Mouse (Mus musculus) layer of hippocampus, postnatal 36 days (tissue): ENCODE results near the gene Mdm1. TPM values are rescaled to one million over a fixed set of nuclear protein-coding genes. Genes with fewer than 3 reads are reported as not detected.

Experiments
- total RNA-seq, 2 experiments: library from RNA; stranded (reverse); gene quantifications; 2 replicates each; pipeline ENCODE4 v1.2.3; 2021

Mdm1 gene
- total RNA-seq, 2 experiments from 2014 or later = 10.7 to 13.3 TPM

Other genes with a start within 250 kb of the Mdm1 start
- not detected for gene Il22, start 63.1 kb downstream of the Mdm1 start, total RNA-seq
- under 1 TPM; 0.94 to 0.97 TPM for gene Gm32717, start 99.0 kb downstream of the Mdm1 start, total RNA-seq
- under 1 TPM; 0.94 to 0.97 TPM for gene Gm32802, start 116.9 kb downstream of the Mdm1 start, total RNA-seq
- gene Iltifb, start 153.2 kb downstream of the Mdm1 start, total RNA-seq = not detected
- not detected for gene Gm9040, start 185.2 kb downstream of the Mdm1 start, total RNA-seq
- gene Gm9044, start 190.6 kb downstream of the Mdm1 start, total RNA-seq = not detected
- gene Gm9045, start 196.0 kb downstream of the Mdm1 start, total RNA-seq = not detected
- not detected for gene Gm9046, start 201.4 kb downstream of the Mdm1 start, total RNA-seq
- not detected for gene Gm9048, start 206.9 kb downstream of the Mdm1 start, total RNA-seq
- not detected for gene Gm9049, start 212.3 kb downstream of the Mdm1 start, total RNA-seq